Mouse (Mus musculus) limb, embryonic 11.5 days (tissue): ENCODE data around the gene Slc6a5. TPM values are rescaled to one million over a fixed set of nuclear protein-coding genes. Genes with fewer than 3 reads are reported as not detected.

Experiments
- ATAC-seq: fragments of 200-750 bp; cut with Nextera tagmentation; 2 replicates; pipeline ENCODE4 v1.8.0; 2017; ENCODE audit warnings: low read depth; ENCODE audit not compliant: insufficient number of reproducible peaks, low FRiP score, low TSS enrichment
- DNase-seq: peaks from one replicate; pipeline ENCODE4 v3.0.0-alpha.2; 2015; ENCODE audit warnings: low spot score
- H3K27ac ChIP-seq: fragments of 300-500 bp; sonication (generic); replicated peaks from 2 replicates; pipeline ENCODE4 v1.5.1; 2014; ENCODE audit warnings: low read depth, mild to moderate bottlenecking, low read length
- H3K27me3 ChIP-seq: fragments of 300-500 bp; sonication (generic); 2 replicates; pipeline ENCODE4 v1.6.1; 2014; ENCODE audit warnings: mild to moderate bottlenecking, low read length, mixed read lengths; ENCODE audit not compliant: control insufficient read depth, insufficient read depth
- H3K36me3 ChIP-seq: fragments of 300-500 bp; sonication (generic); 2 replicates; pipeline ENCODE4 v1.6.1; 2014; ENCODE audit warnings: mild to moderate bottlenecking, low read length, moderate library complexity, mixed read lengths; ENCODE audit not compliant: control insufficient read depth, insufficient read depth
- H3K4me1 ChIP-seq: fragments of 300-500 bp; sonication (generic); 2 replicates; pipeline ENCODE4 v1.6.1; 2014; ENCODE audit warnings: low read length, mixed read lengths; ENCODE audit not compliant: control insufficient read depth, insufficient read depth
- H3K4me2 ChIP-seq: fragments of 300-500 bp; sonication (generic); 2 replicates; pipeline ENCODE4 v1.6.1; 2014; ENCODE audit warnings: low read depth, mild to moderate bottlenecking, moderate library complexity; ENCODE audit not compliant: severe bottlenecking
- H3K4me3 ChIP-seq: fragments of 300-500 bp; sonication (generic); 2 replicates; pipeline ENCODE4 v1.5.1; 2014; ENCODE audit warnings: low read depth, low read length
- H3K9ac ChIP-seq: fragments of 300-500 bp; sonication (generic); 2 replicates; pipeline ENCODE4 v1.6.1; 2014; ENCODE audit warnings: mild to moderate bottlenecking, low read length
- H3K9me3 ChIP-seq: fragments of 300-500 bp; sonication (generic); 2 replicates; pipeline ENCODE4 v1.6.1; 2016; ENCODE audit warnings: low read length; ENCODE audit not compliant: control insufficient read depth
- WGBS: fragments of 180-500 bp; shearing (Covaris S2); extraction: QIAGEN DNeasy Blood & Tissue Kit; methylation state at CpG from one replicate; pipeline ENCODE4 v1.1.7; 2014; 5-methylcytosine and 5-hydroxymethylcytosine counted together
- polyA plus RNA-seq: library from polyadenylated mRNA; unstranded; fragments of >200 nt; fragmentation: Nextera tagmentation; extraction: Ambion mirVana; gene quantifications from 2 replicates; pipeline ENCODE4 v1.2.1, GENCODE M21; 2014

Slc6a5 gene
- polyA plus RNA-seq, 1 experiment from 2014 or later = not detected

GRCm38 (mm10) chr7:49942023-49942422 lies 32.1 kb downstream of the Slc6a5 start:
- H3K4me3 ChIP-seq = no peak overlapping the region
- 0 out of 2 replicates have a peak, but pooled peaks cover 4% of the 10 kb centered on the region for H3K4me1 ChIP-seq
- DNase-seq (peak; percentile 38), ATAC-seq (0 out of 2 replicates have a peak, but pooled peaks have one; percentile 35)
- WGBS = 34% methylated on average over 3 of the region's 3 CpGs
- no peaks in the 10 kb centered on the region for H3K27me3 ChIP-seq
- H3K9ac ChIP-seq = no peak overlapping the region
- H3K9me3 ChIP-seq = no peaks in the 10 kb centered on the region
- no peak overlapping the region for H3K27ac ChIP-seq
- H3K4me2 ChIP-seq = no peak overlapping the region
- H3K36me3 ChIP-seq = no peaks in the 10 kb centered on the region

GRCm38 (mm10) chr7:49942490-49942889 lies 32.5 kb downstream of the Slc6a5 start:
- H3K27me3 ChIP-seq = no peaks in the 10 kb centered on the region
- no peak for ATAC-seq
- no peak overlapping the region for H3K4me2 ChIP-seq
- H3K4me3 ChIP-seq = no peak overlapping the region
- no peak overlapping the region for H3K27ac ChIP-seq
- no peak overlapping the region for H3K9ac ChIP-seq
- no peaks in the 10 kb centered on the region for H3K36me3 ChIP-seq
- no peak for DNase-seq
- 0 out of 2 replicates have a peak, but pooled peaks cover 4% of the 10 kb centered on the region for H3K4me1 ChIP-seq
- H3K9me3 ChIP-seq = no peaks in the 10 kb centered on the region
- WGBS = 53% methylated on average over 5 of the region's 5 CpGs

- H3K9me3 ChIP-seq = no peaks in the 10 kb centered on the region
- WGBS = 87% methylated on average over 9 of the region's 9 CpGs
- H3K4me1 ChIP-seq = 0 out of 2 replicates have a peak, but pooled peaks cover 3% of the 10 kb centered on the region
- no peak for DNase-seq
- no peaks in the 10 kb centered on the region for H3K36me3 ChIP-seq
- H3K9ac ChIP-seq = no peak overlapping the region
- H3K4me3 ChIP-seq = no peak overlapping the region
- H3K4me2 ChIP-seq = no peak overlapping the region
- H3K27ac ChIP-seq = no peak overlapping the region
- no peak for ATAC-seq
- H3K27me3 ChIP-seq = no peaks in the 10 kb centered on the region
Observed at GRCm38 (mm10) chr7:49946691-49947090, 36.7 kb downstream of the Slc6a5 start.

- no peak overlapping the region for H3K4me2 ChIP-seq
- H3K27ac ChIP-seq = no peak overlapping the region
- no peak overlapping the region for H3K9ac ChIP-seq
- ATAC-seq (no peak), DNase-seq (no peak)
- H3K9me3 ChIP-seq = no peaks in the 10 kb centered on the region
- no peaks in the 10 kb centered on the region for H3K4me1 ChIP-seq
- H3K4me3 ChIP-seq = no peak overlapping the region
- H3K27me3 ChIP-seq = no peaks in the 10 kb centered on the region
- WGBS = 62% methylated on average over 4 of the region's 4 CpGs
- no peaks in the 10 kb centered on the region for H3K36me3 ChIP-seq
Observed at GRCm38 (mm10) chr7:49953546-49954181, 43.7 kb downstream of the Slc6a5 start.

- ATAC-seq (no peak), DNase-seq (no peak)
- no peaks in the 10 kb centered on the region for H3K27me3 ChIP-seq
- no peaks in the 10 kb centered on the region for H3K36me3 ChIP-seq
- H3K9me3 ChIP-seq = no peaks in the 10 kb centered on the region
- H3K4me1 ChIP-seq = no peaks in the 10 kb centered on the region
- no peak overlapping the region for H3K4me3 ChIP-seq
- H3K9ac ChIP-seq = no peak overlapping the region
- WGBS = 53% methylated on average over 7 of the region's 7 CpGs
- H3K4me2 ChIP-seq = no peak overlapping the region
- no peak overlapping the region for H3K27ac ChIP-seq
Observed at GRCm38 (mm10) chr7:49954834-49955233, 44.9 kb downstream of the Slc6a5 start.

GRCm38 (mm10) chr7:49957142-49957541 lies 47.2 kb downstream of the Slc6a5 start:
- no peak for DNase-seq
- ATAC-seq = no peak
- Histone ChIP-seq H3K9ac (no peak overlapping the region), H3K4me3 (no peak overlapping the region), H3K27me3 (no peaks in the 10 kb centered on the region), H3K27ac (no peak overlapping the region), H3K4me2 (no peak overlapping the region), H3K9me3 (no peaks in the 10 kb centered on the region), H3K36me3 (no peaks in the 10 kb centered on the region), H3K4me1 (no peaks in the 10 kb centered on the region)
- WGBS = 63% methylated on average over 3 of the region's 3 CpGs

GRCm38 (mm10) chr7:49963764-49964163 lies 53.8 kb downstream of the Slc6a5 start:
- no peak for ATAC-seq
- WGBS = 87% methylated on average over 2 of the region's 2 CpGs
- no peak for DNase-seq
- no peaks in the 10 kb centered on the region for H3K36me3 ChIP-seq
- no peak overlapping the region for H3K27ac ChIP-seq
- no peaks in the 10 kb centered on the region for H3K4me1 ChIP-seq
- no peak overlapping the region for H3K4me2 ChIP-seq
- no peak overlapping the region for H3K4me3 ChIP-seq
- H3K9ac ChIP-seq = no peak overlapping the region
- no peaks in the 10 kb centered on the region for H3K9me3 ChIP-seq
- no peaks in the 10 kb centered on the region for H3K27me3 ChIP-seq

GRCm38 (mm10) chr7:49969516-49969915 lies 59.6 kb downstream of the Slc6a5 start:
- ATAC-seq (no peak), DNase-seq (no peak)
- WGBS = 54% methylated on average over 4 of the region's 4 CpGs
- Histone ChIP-seq H3K4me3 (no peak overlapping the region), H3K9ac (no peak overlapping the region), H3K27ac (no peak overlapping the region), H3K27me3 (peaks cover 12% of the 10 kb centered on the region), H3K4me1 (no peaks in the 10 kb centered on the region), H3K9me3 (no peaks in the 10 kb centered on the region), H3K4me2 (no peak overlapping the region), H3K36me3 (no peaks in the 10 kb centered on the region)
